Mouse (Mus musculus): ENCODE data around the gene Hes6. TPM values are rescaled to one million over a fixed set of nuclear protein-coding genes. Genes with fewer than 3 reads are reported as not detected.

Gene Hes6
- polyA plus RNA-seq, 1 experiment from 2014 or later: 146 TPM

DNA sequence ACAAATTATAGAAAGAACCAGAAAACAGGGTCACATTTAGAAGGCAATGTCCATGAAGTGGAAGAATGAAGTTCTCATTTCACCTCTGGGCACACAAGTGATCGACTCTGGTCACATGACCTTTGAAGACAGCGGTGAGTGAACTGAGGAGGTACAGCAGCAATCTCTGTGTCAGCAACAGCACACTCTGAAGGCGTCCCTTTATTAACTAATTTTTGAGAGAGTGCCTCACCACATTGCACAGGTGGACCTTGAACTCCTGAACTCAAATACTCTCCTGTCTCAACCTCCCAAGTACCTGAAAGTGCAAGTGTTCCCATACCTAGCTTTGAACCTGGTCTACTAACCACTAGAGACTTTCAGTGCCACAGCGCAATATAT lies 32.8 kb downstream of the Hes6 start:
- H3K9ac ChIP-seq: no peak overlapping the region
- 94% methylated on average over 4 of the region's 4 CpGs for WGBS

DNA sequence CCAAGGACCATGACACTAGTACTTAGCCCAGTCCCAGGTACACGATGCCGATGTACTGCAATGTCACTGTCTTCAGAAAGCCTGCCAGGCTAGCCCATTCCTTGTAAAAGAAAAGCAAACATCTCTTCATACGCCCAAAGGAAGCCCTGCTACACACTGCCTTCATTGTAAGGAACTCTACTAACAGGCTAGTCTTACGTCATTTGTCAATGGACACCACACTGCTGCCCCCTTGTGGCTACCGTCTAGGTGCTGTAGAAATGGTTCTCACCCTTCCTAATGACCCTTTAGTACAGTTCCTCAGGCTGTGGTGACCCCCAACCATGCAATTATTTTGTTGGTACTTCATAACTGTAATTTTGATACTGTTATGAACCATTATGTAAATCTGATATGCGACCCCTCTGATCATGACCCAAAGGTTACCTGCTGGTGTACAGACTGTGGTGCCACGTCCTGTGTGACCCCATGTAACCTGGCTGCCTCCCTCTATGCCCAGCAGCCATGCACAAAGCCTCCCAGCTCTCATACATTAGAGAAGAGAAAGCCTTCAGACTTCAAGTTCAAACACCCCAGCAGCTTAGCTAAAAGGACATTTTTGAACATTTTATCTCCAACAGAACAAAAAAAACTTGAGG lies 33.3 kb downstream of the Hes6 start:
- WGBS: 58% methylated on average over 7 of the region's 7 CpGs
- no peaks in the 10 kb centered on the region for H3K27me3 ChIP-seq
- H3K9ac ChIP-seq: no peak overlapping the region
- no peaks in the 10 kb centered on the region for H3K9me3 ChIP-seq
- no peaks in the 10 kb centered on the region for H3K4me1 ChIP-seq (replicated peaks)
- peak; percentile 53; the same call in 1 of the 2 replicates for ATAC-seq (ENCODE audit: low read depth)
- H3K4me2 ChIP-seq: no peak overlapping the region
- H3K4me3 ChIP-seq: no peak overlapping the region
- no peak overlapping the region for H3K27ac ChIP-seq (replicated peaks)
- H3K36me3 ChIP-seq: peaks cover 96% of the 10 kb centered on the region

More for the DNA sequence above, 32.8 kb downstream of the Hes6 start:
- Histone ChIP-seq H3K27me3 (no peaks in the 10 kb centered on the region), H3K4me1 (replicated peaks) (no peaks in the 10 kb centered on the region), H3K9me3 (no peaks in the 10 kb centered on the region), H3K4me3 (no peak overlapping the region), H3K36me3 (peaks cover 94% of the 10 kb centered on the region), H3K4me2 (no peak overlapping the region), H3K27ac (replicated peaks) (no peak overlapping the region)
- no peak for ATAC-seq (ENCODE audit: low read depth)

DNA sequence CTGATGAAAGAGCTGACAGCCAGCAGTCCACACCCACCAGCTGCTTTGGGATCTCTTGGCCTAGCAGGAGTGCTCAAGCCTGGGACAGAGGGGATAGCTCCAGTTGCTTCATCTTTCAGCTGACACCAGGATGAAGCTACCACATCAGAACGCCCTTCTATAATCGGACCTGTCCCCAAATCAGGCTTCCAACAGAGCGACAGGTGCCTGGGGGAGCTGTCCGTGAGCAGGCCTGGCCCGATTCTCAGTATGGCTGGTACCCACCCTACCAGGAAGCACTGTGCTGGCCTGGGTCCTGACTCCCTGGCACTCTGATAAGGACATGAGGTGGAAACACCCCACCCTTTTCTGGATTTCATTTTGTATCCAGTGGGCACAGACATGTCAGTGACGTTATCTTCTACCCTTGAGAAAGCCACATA lies 40.4 kb downstream of the Hes6 start:
- H3K36me3 ChIP-seq: peaks cover 87% of the 10 kb centered on the region
- H3K4me2 ChIP-seq: no peak overlapping the region
- 0 out of 2 replicates have a peak, but pooled peaks cover 2% of the 10 kb centered on the region for H3K27me3 ChIP-seq
- H3K9ac ChIP-seq: no peak overlapping the region
- ATAC-seq (ENCODE audit: low read depth): no peak
- WGBS: 92% methylated on average over 6 of the region's 6 CpGs
- H3K9me3 ChIP-seq: no peaks in the 10 kb centered on the region
- H3K27ac ChIP-seq (replicated peaks): no peak overlapping the region
- H3K4me3 ChIP-seq: no peak overlapping the region
- no peaks in the 10 kb centered on the region for H3K4me1 ChIP-seq (replicated peaks)

DNA sequence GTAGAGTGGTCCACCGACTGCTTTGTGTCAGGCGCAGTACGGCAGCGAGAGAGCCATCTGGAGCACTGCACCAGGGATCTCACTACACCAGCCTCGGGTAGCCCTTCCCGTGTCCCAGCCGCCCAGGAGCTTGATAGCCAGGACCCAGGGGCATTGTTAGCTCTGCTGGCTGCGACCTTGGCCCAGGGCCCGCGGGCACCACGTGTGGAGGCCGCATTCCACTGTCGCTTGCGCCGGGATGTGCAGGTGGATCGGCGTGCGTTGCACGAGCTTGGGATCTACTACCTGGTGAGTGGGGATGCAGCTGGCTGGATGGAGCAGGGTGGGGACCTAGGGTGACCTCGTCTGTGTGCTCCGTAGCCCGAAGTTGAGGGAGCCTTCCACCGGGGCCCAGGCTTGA lies 43.8 kb downstream of the Hes6 start:
- ATAC-seq (ENCODE audit: low read depth): no peak
- Histone ChIP-seq H3K27me3 (peaks cover 30% of the 10 kb centered on the region), H3K9ac (no peak overlapping the region), H3K4me3 (no peak overlapping the region), H3K9me3 (no peaks in the 10 kb centered on the region), H3K27ac (replicated peaks) (no peak overlapping the region), H3K36me3 (peaks cover 53% of the 10 kb centered on the region), H3K4me1 (replicated peaks) (peaks cover 11% of the 10 kb centered on the region), H3K4me2 (no peak overlapping the region)
- WGBS: 80% methylated on average over 23 of the region's 23 CpGs

GRCm38 (mm10) chr1:91369408-91369807 lies 44.4 kb downstream of the Hes6 start:
- Histone ChIP-seq H3K4me2 (no peak overlapping the region), H3K9ac (no peak overlapping the region), H3K27me3 (peaks cover 32% of the 10 kb centered on the region), H3K4me3 (no peak overlapping the region), H3K27ac (replicated peaks) (no peak overlapping the region), H3K4me1 (replicated peaks) (peaks cover 11% of the 10 kb centered on the region), H3K36me3 (peaks cover 46% of the 10 kb centered on the region), H3K9me3 (0 out of 2 replicates have a peak, but pooled peaks cover 2% of the 10 kb centered on the region)
- 79% methylated on average over 4 of the region's 4 CpGs for WGBS
- ATAC-seq (ENCODE audit: low read depth): no peak

DNA sequence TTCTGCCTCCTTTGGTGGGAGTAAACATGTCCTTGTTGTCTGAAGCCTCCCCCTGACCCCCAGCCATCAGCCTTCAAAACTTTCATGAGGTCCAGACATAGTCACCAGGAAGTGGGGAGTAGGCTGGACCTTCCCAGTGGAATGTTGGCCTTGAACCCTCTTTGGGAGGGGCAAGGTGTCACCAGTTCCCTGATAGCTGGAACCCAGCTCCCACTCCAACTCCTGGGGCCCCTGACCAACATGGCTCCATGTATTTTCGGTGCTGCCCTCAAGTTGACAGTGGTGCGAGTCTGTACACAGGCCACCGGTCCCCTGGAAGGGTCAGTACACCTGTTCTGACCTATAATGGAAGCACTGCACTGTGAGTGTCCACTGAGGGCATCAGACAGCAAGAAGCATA lies 46.5 kb downstream of the Hes6 start:
- H3K27ac ChIP-seq (replicated peaks): no peak overlapping the region
- peaks cover 5% of the 10 kb centered on the region for H3K9me3 ChIP-seq
- no peak overlapping the region for H3K9ac ChIP-seq
- peaks cover 32% of the 10 kb centered on the region for H3K27me3 ChIP-seq
- no peak for ATAC-seq (ENCODE audit: low read depth)
- H3K4me3 ChIP-seq: no peak overlapping the region
- whole genome bisulfite sequencing: 93% methylated on average over 3 of the region's 3 CpGs
- peaks cover 11% of the 10 kb centered on the region for H3K4me1 ChIP-seq (replicated peaks)
- no peak overlapping the region for H3K4me2 ChIP-seq
- H3K36me3 ChIP-seq: peaks cover 25% of the 10 kb centered on the region

DNA sequence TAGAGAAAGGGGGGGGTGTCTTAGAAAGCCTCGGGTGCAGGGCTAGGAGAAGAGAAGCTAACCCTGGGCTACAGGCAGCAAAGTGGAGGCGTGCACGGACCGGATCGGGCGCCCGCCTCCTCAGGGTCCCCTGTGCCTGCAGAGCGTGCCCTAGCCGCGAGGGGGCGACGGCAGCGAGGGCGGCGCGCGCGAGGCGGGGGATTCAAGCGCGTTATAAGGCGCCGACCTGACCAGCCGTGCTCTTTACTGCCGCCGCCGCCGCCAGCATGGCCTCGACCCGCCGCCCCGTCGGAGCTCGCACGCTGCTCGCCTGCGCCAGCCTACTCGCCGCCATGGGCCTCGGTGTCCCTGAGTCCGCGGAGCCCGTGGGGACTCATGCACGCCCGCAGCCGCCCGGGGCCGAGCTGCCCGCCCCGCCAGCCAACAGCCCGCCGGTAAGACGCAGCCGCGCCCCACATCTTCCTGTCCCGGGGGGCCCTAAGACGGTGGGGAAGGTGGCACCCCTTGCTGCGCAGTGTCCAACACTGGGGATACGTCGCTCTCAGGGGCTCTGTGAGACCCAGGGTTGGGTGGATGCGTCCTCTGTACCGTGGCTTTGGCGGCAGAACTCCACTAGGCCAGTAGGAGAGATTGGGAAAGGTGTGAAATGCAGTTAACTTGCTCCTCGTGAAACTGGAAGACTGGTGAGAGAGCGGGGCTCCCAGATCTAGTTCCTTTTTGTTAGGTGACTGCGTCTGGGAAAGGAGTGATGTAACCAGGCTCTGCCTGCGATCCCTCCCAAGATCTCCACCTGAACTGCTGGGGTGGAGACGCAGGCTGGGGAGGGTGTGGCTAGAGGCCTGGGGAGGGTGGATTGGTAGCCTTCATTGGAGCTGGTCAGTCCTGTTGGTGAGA lies 47.4 kb downstream of the Hes6 start, which contains the start of gene Erfe:
TSS of gene Erfe (plus strand) at position 216 of the 894 bp plus-strand sequence.
- H3K27ac ChIP-seq (replicated peaks): no peak within 1 kb of the TSS
- H3K27me3 ChIP-seq: peaks cover 32% of the 10 kb centered on the region
- ATAC-seq (ENCODE audit: low read depth): peak; percentile 54; the same call in 1 of the 2 replicates
- peak within 1 kb of the TSS; percentile 36 for H3K4me3 ChIP-seq
- WGBS: 1% methylated on average over 62 of the region's 68 CpGs
- H3K36me3 ChIP-seq: peaks cover 17% of the 10 kb centered on the region
- H3K4me2 ChIP-seq: peak within 1 kb of the TSS; percentile 67
- peaks cover 11% of the 10 kb centered on the region for H3K4me1 ChIP-seq (replicated peaks)
- peaks cover 5% of the 10 kb centered on the region for H3K9me3 ChIP-seq
- H3K9ac ChIP-seq: peak within 1 kb of the TSS; percentile 57

DNA sequence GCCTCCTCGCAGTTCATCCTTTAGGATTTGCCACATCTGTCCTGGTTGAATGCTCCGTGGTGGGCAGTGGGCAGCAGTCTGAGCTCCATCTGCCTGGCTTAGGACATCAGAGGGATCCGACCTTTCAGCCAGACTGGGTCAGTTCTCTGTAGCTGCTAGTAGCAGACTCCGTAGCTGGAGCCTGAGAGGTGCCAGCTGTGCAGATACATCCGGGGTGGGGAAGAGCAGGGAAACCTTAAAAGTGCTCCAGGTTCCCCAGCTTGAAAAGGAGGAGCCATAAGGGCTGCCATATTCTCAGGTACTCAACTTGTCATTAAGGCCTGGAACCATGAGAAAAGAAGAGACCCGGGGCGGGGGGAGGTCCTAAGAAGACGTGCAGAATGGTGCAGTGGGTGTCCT lies 48.0 kb downstream of the Hes6 start:
- 28% methylated on average over 8 of the region's 8 CpGs for WGBS
- ATAC-seq (ENCODE audit: low read depth): no peak

GRCm38 (mm10) chr1:91364822-91365644 lies 48.8 kb downstream of the Hes6 start:
- Histone ChIP-seq H3K4me1 (replicated peaks) (peaks cover 11% of the 10 kb centered on the region), H3K27ac (replicated peaks) (no peak overlapping the region), H3K36me3 (peaks cover 3% of the 10 kb centered on the region; the same call in 1 of the 2 replicates), H3K4me2 (no peak overlapping the region), H3K9ac (no peak overlapping the region), H3K9me3 (peaks cover 5% of the 10 kb centered on the region), H3K27me3 (peaks cover 32% of the 10 kb centered on the region), H3K4me3 (no peak overlapping the region)
- ATAC-seq (ENCODE audit: low read depth): no peak
- 93% methylated on average over 16 of the region's 16 CpGs for WGBS

More for the DNA sequence above, 48.0 kb downstream of the Hes6 start:
- Histone ChIP-seq H3K27ac (replicated peaks) (no peak overlapping the region), H3K36me3 (peaks cover 10% of the 10 kb centered on the region), H3K9me3 (peaks cover 5% of the 10 kb centered on the region), H3K4me1 (replicated peaks) (peaks cover 11% of the 10 kb centered on the region), H3K27me3 (peaks cover 32% of the 10 kb centered on the region), H3K9ac (peak overlapping the region; percentile 57; the same call in 1 of the 2 replicates), H3K4me3 (peak overlapping the region; percentile 36), H3K4me2 (peak overlapping the region; percentile 67)

DNA sequence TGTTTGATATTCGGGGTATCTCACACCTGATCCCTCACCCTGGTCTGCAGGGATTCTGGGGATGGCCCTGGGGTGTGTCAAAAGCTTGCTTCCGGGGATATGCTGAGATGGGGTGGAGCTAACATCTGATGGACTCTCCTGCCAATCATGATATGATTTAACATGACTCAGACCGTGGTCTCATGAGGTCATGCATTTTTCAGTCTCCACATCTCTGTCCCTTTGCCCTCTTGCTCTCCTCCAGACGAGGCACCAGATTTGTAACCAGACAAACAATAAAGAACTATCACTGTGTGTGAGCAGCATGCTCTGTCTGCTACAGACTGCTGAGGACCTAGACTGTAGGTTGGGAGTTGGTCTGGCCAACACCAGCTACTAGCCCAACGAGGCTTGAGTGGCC lies 51.7 kb downstream of the Hes6 start:
- peaks cover 5% of the 10 kb centered on the region for H3K9me3 ChIP-seq
- H3K4me1 ChIP-seq (replicated peaks): peaks cover 11% of the 10 kb centered on the region
- H3K27me3 ChIP-seq: peaks cover 20% of the 10 kb centered on the region
- H3K27ac ChIP-seq (replicated peaks): no peak overlapping the region
- H3K4me3 ChIP-seq: no peak overlapping the region
- WGBS: 81% methylated on average over 5 of the region's 5 CpGs
- H3K9ac ChIP-seq: no peak overlapping the region
- H3K4me2 ChIP-seq: no peak overlapping the region
- no peak for ATAC-seq (ENCODE audit: low read depth)
- H3K36me3 ChIP-seq: no peaks in the 10 kb centered on the region

All from neural tube, embryonic 13.5 days (tissue).